Mouse (Mus musculus): Measurements from ENCODE around the gene Mov10. TPM values are rescaled to one million over a fixed set of nuclear protein-coding genes. Genes with fewer than 3 reads are reported as not detected.

The Mov10 gene
- 10 to 100 TPM; 49.2 to 59.1 TPM for total RNA-seq (2023)

DNA sequence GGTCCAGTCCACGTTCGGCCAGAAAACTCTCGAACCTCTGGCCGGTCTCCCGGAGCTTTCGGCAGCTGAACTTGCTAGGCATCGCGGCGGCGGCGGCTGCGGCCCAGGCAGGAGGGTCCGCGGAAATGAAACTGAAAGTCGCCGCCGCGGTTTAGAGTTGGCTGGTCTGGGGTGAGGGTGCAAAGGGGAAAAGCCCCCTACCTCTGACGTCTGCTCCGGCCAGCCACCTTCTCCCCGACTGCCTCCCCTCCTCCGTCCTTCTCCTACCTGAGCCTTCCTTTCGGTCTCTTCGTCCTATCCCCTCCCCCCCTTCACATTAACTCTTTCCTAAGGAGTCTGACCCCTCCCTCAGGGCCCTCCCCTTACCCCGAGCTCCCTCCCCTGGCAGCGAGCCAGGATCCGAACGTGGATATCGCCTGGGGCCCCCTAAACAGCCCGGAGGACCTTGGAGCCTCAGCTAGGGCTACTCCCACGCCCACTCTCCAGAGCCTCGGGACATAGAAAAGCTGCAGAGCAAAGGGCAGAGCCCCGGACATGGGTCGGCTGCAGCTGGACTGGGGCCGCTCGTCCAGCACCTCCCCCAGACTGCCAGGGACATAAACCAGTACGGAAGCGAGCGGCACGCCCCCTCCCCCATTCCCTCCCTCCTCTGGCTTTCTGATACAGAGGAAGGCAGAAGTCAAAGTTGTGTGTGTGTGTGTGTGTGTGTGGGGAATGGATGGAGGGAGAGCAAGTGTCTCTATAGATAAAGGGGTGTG lies at the start of gene Mov10:
Gene Mov10 (minus strand): TSS at position 573 of the 758 bp plus-strand sequence.

DNA sequence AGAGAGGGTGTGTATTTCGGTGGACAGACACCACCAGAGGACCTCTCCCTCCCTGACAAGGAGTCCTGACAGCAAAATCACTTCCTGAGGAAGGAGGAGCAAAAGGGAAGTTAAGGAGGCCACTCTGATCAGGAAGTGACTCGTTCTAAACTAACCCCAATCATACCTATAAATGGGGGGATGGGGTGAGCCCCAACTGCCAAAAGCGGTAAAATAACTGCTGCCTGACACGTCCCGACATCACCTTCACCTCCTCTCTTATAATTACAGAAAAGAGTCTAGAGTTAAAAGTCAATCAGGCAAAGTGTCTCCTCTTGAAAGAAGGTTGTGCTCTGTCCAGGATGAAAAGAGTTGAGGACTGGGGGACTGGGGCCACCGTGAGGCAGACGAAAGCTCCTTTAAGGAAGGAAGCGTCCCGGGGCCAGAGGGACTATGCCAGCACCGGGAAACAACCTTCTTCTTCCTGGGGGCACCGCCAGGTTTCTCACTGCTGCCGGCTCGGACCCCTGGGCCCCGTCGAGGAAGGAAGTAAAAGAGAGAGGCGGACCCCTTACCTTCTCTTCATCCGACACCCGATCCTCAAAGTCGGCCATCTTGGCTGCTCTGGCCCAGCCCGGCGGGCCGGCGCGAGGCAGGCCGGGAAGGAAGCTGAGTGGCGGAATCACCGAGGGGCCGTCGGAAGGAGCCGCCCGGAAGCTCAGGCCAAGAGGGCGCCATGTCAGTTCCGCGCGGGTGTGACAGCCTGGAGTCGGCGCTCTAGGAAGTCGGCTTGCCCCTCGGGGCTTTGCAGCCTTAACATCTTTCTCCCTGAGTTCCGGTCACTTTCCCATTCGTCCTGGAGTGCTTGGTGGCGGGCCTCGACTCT lies 45.7 kb upstream of the Mov10 start, which contains the start of the genes St7l and Capza1:
Gene St7l (plus strand): TSS at position 220 of the 865 bp plus-strand sequence.
Gene Capza1 (minus strand): TSS at position 720 of the 865 bp plus-strand sequence.

DNA sequence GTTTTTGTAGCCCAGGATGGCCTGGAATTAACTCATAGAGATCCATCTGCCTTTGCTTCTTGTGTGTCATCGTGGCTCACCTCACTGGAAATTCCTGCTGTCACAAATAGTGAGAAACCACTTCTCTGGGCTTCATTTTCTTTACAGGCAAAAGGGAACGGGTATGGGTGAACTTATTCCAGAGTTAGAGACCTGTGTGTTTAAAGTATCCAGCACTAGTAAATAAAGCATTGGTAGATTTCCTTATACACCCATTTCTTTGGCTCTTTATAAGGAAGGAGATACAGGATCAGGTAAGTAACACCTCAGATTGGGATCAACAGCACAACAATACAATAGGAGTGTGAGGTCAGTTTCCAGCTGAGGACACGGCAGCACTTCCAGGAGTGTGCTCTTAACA lies 30.3 kb downstream of the Mov10 start, which contains the start of gene Rhoc:
Gene Rhoc (plus strand): TSS at position 301 of the 400 bp plus-strand sequence.

DNA sequence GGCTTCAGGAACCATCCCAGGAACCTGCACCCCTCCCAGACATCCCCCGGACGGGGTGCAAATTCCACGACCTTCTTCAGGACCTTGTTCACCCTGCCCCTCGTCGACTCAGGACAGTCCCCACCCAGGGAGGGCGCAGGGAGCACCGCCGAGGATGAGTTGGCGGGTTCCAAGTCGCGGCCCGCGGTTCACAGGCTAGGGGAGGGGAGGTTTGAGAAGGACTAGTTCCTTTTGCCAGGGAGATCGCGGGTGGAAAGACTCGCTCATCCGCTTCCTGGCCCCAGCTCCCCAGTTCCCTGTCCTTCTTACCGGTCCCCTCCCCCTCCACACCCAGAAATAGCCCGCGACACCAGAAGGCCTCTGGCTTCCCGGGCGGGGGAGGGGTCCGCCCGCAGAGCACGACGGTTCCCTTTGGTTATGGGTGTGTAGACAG lies 36.9 kb downstream of the Mov10 start, which contains the start of gene Fam19a3:
Gene Fam19a3 (minus strand): TSS at position 370 of the 433 bp plus-strand sequence.

DNA sequence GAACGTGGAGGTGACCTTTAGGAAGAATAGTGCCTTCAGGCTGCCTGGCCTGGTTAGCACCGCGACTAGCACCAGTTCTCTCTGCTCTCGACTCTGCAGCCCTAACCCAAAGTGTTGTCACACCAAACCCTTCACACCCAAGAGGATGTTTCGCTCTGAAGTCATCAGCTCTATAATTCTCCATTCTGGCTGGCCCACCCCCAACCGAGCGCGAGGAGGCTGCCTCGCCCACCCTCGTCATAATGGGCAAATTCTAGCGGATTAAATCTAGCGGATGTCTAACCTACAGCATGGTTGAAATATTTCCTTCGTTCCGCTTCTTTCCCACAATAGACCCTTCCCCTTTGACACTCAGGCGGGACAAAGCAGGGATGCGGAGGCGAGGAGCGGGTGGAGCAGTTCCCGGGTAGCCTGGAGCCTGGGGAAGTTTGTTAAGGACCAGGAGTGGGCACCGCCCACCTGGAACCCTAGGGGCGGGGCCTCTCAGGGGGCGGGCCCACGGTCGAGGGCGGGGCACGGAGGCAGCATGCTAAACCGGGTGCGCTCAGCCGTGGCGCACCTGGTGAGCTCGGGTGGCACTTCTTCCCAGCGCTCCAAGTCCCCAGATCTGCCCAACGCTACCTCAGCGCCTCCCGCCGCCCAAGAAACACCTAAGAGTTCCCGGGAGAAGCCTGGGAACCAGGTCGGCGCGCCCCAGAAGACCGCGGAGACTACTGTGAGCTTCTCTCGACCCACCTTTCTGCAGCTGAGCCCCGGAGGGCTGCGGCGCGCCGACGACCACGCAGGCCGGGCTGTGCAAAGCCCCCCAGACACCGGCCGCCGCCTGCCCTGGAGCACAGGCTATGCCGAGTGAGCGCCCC lies 37.6 kb downstream of the Mov10 start, which contains the start of gene Ppm1j:
Gene Ppm1j (plus strand): TSS at position 496 of the 860 bp plus-strand sequence.

Other genes with a start within 250 kb of the Mov10 start
- 10 to 100 TPM; 21.9 to 26.6 TPM for gene Slc16a1, start 179.9 kb downstream of the Mov10 start, total RNA-seq (2023)
- gene Ppm1j, start 37.5 kb downstream of the Mov10 start, total RNA-seq (2023): 10 to 100 TPM; 20.3 to 23.6 TPM
- gene Fam19a3, start 36.7 kb downstream of the Mov10 start, total RNA-seq (2023): 1 to 10 TPM in 1 of 2 experiments, under 1 TPM in 1; 0.96 to 1.6 TPM
- 1 to 10 TPM; 3.6 to 6.0 TPM for gene Rhoc, start 30.2 kb downstream of the Mov10 start, total RNA-seq (2023)
- gene St7l, start 45.4 kb upstream of the Mov10 start, total RNA-seq (2023): 10 to 100 TPM; 36.3 to 39.0 TPM
- gene Capza1, start 45.9 kb upstream of the Mov10 start, total RNA-seq (2023): 100 to 1,000 TPM; 158 to 173 TPM
- gene Wnt2b, start 143.4 kb upstream of the Mov10 start, total RNA-seq (2023): under 1 TPM in 1 of 2 experiments, not detected in 1; 0.44 TPM
- gene Cttnbp2nl, start 234.6 kb upstream of the Mov10 start, total RNA-seq (2023): under 1 TPM; 0.18 to 0.61 TPM
- not detected for gene 4930564D02Rik, start 248.3 kb upstream of the Mov10 start, total RNA-seq (2023)